ENCODE assay signal across 8 mouse cellular contexts in genomic region chr4:97778211-97779002, GRCm38 (mm10). TPM values are rescaled to one million over a fixed set of nuclear protein-coding genes. Genes with fewer than 3 reads are reported as not detected.
DNase-seq lines count a peak whose midpoint lies in the region; ATAC-seq lines count a peak whose summit lies in the region.

No protein-coding gene starts in this region.

- peak overlapping the region; percentile 92 for H3K4me3 ChIP-seq in forebrain, embryonic 14.5 days (ENCODE audit: low read depth, low read length)
- H3K4me3 ChIP-seq in intestine, embryonic 14.5 days (ENCODE audit: low read depth, low read length): peak overlapping the region; percentile 82

- H3K4me2 ChIP-seq in forebrain, embryonic 14.5 days (ENCODE audit: low read length): peak overlapping the region; percentile 83
- H3K4me2 ChIP-seq in intestine, embryonic 14.5 days (ENCODE audit: low read length): peak overlapping the region; percentile 79

- under 1% methylated on average over 79 of the region's 94 CpGs for WGBS in forebrain, embryonic 14.5 days
- WGBS in intestine, embryonic 14.5 days: under 1% methylated on average over 57 of the region's 94 CpGs

- H3K9me3 ChIP-seq in forebrain, embryonic 14.5 days (replicated peaks; ENCODE audit: control insufficient read depth, low read length): no peaks in the 10 kb centered on the region
- no peaks in the 10 kb centered on the region for H3K9me3 ChIP-seq in intestine, embryonic 14.5 days (ENCODE audit: control insufficient read depth, low read length)

- peaks cover 9% of the 10 kb centered on the region for H3K36me3 ChIP-seq in forebrain, embryonic 14.5 days (ENCODE audit: control insufficient read depth, insufficient read depth, low read length)
- H3K36me3 ChIP-seq in intestine, embryonic 14.5 days (ENCODE audit: control insufficient read depth, insufficient read depth, low read length): peaks cover 6% of the 10 kb centered on the region

- peak overlapping the region; percentile 100 for H3K9ac ChIP-seq in forebrain, embryonic 14.5 days (ENCODE audit: low read length)
- H3K9ac ChIP-seq in intestine, embryonic 14.5 days (ENCODE audit: low read length): peak overlapping the region; percentile 99

- H3K27ac ChIP-seq in forebrain, embryonic 14.5 days (ENCODE audit: low read depth, low read length): peak overlapping the region; percentile 98
- H3K27ac ChIP-seq in intestine, embryonic 14.5 days (ENCODE audit: low read depth): peak overlapping the region; percentile 92

- ATAC-seq in forebrain, embryonic 14.5 days: peak; percentile 15
- ATAC-seq in intestine, embryonic 14.5 days (replicated peaks; ENCODE audit: low FRiP score, low TSS enrichment, low read depth): peak; percentile 20
- 0 out of 2 replicates have a peak, but pooled peaks have one; percentile 9 for ATAC-seq in megakaryocyte, adult 5-6 weeks (ENCODE audit: poor library complexity, severe bottlenecking)

- H3K27me3 ChIP-seq in forebrain, embryonic 14.5 days (replicated peaks; ENCODE audit: control insufficient read depth, insufficient read depth, low read length): no peaks in the 10 kb centered on the region
- H3K27me3 ChIP-seq in intestine, embryonic 14.5 days (replicated peaks; ENCODE audit: control insufficient read depth, insufficient read depth, low read length): no peaks in the 10 kb centered on the region

- H3K4me1 ChIP-seq in forebrain, embryonic 14.5 days (ENCODE audit: control insufficient read depth, insufficient read depth, low read length): peaks cover 21% of the 10 kb centered on the region
- H3K4me1 ChIP-seq in intestine, embryonic 14.5 days (replicated peaks; ENCODE audit: control insufficient read depth, insufficient read depth, low read length): peaks cover 17% of the 10 kb centered on the region

- peak; percentile 39 for DNase-seq in spleen, adult 12 weeks (ENCODE audit: low spot score)
- no peak for DNase-seq in spleen, postnatal 36 days (ENCODE audit: low spot score in 2 of 2)
- peak; percentile 60 for DNase-seq in cerebellum, adult 9-11 months
- DNase-seq in forebrain, embryonic 14.5 days (ENCODE audit: low spot score): no peak
- peak; percentile 76 for DNase-seq in intestine, embryonic 14.5 days (ENCODE audit: low spot score)
- DNase-seq in testis, postnatal 10 days (ENCODE audit: low spot score): peak; percentile 67
- no peak for DNase-seq in yolk sac, embryonic 10.5 days (ENCODE audit: low spot score)

RNA-seq across cellular contexts. Expression of gene E130114P18Rik, which starts 0.5 kb away (rescaled TPM):
- polyA plus RNA-seq in forebrain, embryonic 14.5 days (2014; fragmentation: Nextera tagmentation; extraction: Ambion mirVana): 48.7 and 62.9 TPM in 2 replicates
- 5.2 and 8.0 TPM in 2 replicates for polyA plus RNA-seq in intestine, embryonic 14.5 days (2014; fragmentation: Nextera tagmentation; extraction: Ambion mirVana)
- total RNA-seq in megakaryocyte, adult 5-6 weeks (2015): not detected in 2 replicates
- not detected in 2 replicates for total RNA-seq in megakaryocyte, adult 5-6 weeks (2017)

RNA-seq across cellular contexts. Expression of gene Nfia, which starts 5.9 kb away (rescaled TPM):
- 71.5 and 85.9 TPM in 2 replicates for polyA plus RNA-seq in forebrain, embryonic 14.5 days (2014; fragmentation: Nextera tagmentation; extraction: Ambion mirVana)
- polyA plus RNA-seq in intestine, embryonic 14.5 days (2014; fragmentation: Nextera tagmentation; extraction: Ambion mirVana): 42.1 and 43.8 TPM in 2 replicates
- total RNA-seq in megakaryocyte, adult 5-6 weeks (2015): 17.8 TPM in 2 replicates
- total RNA-seq in megakaryocyte, adult 5-6 weeks (2017): 3.6 and 4.6 TPM in 2 replicates

Comparison
In these comparisons a context has a peak if more than half of its experiments do, and no peak if none do; other contexts are left out.
1. DNase-seq: peak in spleen, adult 12 weeks (single experiment), cerebellum, adult 9-11 months (single experiment), intestine, embryonic 14.5 days (single experiment) and testis, postnatal 10 days (single experiment); none in spleen, postnatal 36 days (0 of 2), forebrain, embryonic 14.5 days (single experiment) and yolk sac, embryonic 10.5 days (single experiment).
2. Peak in every context shown above with its lines, with median percentiles within 50 percentile points of each other: ATAC-seq.